Comparison of ENCODE assay signal across 31 mouse cellular contexts in genomic region chr5:115550482-115551005, GRCm38 (mm10). TPM values are rescaled to one million over a fixed set of nuclear protein-coding genes. Genes with fewer than 3 reads are reported as not detected.
A peak's percentile ranks its signal among the peaks of the same experiment; 100 is the strongest.
DNase-seq lines count a peak whose midpoint lies in the region; ATAC-seq and TF ChIP-seq lines count a peak whose summit lies in the region.
"Had no signal": no experiment of that assay in that cellular context is flagged by ENCODE, and none has a peak within 500 bp of the region (broad histone marks: within the 10 kb centered on the region; RNA-seq: fewer than 3 reads in every experiment).

No protein-coding gene starts in this region.

- no peak overlapping the region for H3K9ac ChIP-seq in midbrain, embryonic 14.5 days (replicated peaks; ENCODE audit: low read length)
- H3K9ac ChIP-seq in embryonic facial prominence, embryonic 11.5 days (replicated peaks; ENCODE audit: low read length), result no peak overlapping the region
- H3K9ac ChIP-seq: forebrain, embryonic 12.5 days; intestine, embryonic 15.5 days; liver, embryonic 13.5 days had no signal

- no peak for TF ChIP-seq CTCF in bone marrow, adult 2 months (IDR thresholded peaks at IDR 0.05; ENCODE audit: control insufficient read depth, insufficient read depth, low read length)

- TF ChIP-seq POLR2A in bone marrow, adult 2 months (IDR thresholded peaks at IDR 0.05; ENCODE audit: borderline replicate concordance, control insufficient read depth, low read depth, low read length), result 0 out of 2 replicates have a peak, but pooled peaks have one; percentile 5

- peak overlapping the region; percentile 65 for H3K27ac ChIP-seq in midbrain, embryonic 10.5 days (replicated peaks)
- no peak overlapping the region for H3K27ac ChIP-seq in midbrain, embryonic 14.5 days (replicated peaks; ENCODE audit: low read depth, low read length)
- no peak overlapping the region for H3K27ac ChIP-seq in bone marrow, adult 2 months (ENCODE audit: control insufficient read depth, insufficient read depth, low read depth, low read length, poor library complexity)
- H3K27ac ChIP-seq in embryonic facial prominence, embryonic 11.5 days (replicated peaks; ENCODE audit: low read depth, low read length), result no peak overlapping the region
- H3K27ac ChIP-seq: forebrain, embryonic 12.5 days; intestine, embryonic 15.5 days; layer of hippocampus, adult 2 months; left cerebral cortex, adult 2 months; liver, embryonic 13.5 days; neural tube, embryonic 12.5 days; stomach, postnatal 0 days had no signal

- H3K9me3 ChIP-seq in midbrain, embryonic 10.5 days (replicated peaks), result no peaks in the 10 kb centered on the region
- no peaks in the 10 kb centered on the region for H3K9me3 ChIP-seq in midbrain, embryonic 14.5 days (ENCODE audit: control insufficient read depth, low read length)
- H3K9me3 ChIP-seq in embryonic facial prominence, embryonic 11.5 days (replicated peaks; ENCODE audit: control insufficient read depth, low read length), result no peaks in the 10 kb centered on the region
- H3K9me3 ChIP-seq: forebrain, embryonic 12.5 days; intestine, embryonic 15.5 days; liver, embryonic 13.5 days; megakaryocyte, embryonic 14.5 days; neural tube, embryonic 12.5 days had no signal

- H3K4me3 ChIP-seq in midbrain, embryonic 10.5 days, result no peak overlapping the region
- H3K4me3 ChIP-seq in midbrain, embryonic 14.5 days (replicated peaks; ENCODE audit: low read depth, low read length), result no peak overlapping the region
- no peak overlapping the region for H3K4me3 ChIP-seq in bone marrow, adult 2 months (replicated peaks; ENCODE audit: control insufficient read depth, low read depth, low read length)
- H3K4me3 ChIP-seq in embryonic facial prominence, embryonic 11.5 days (ENCODE audit: low read depth, low read length), result no peak overlapping the region
- H3K4me3 ChIP-seq: erythroblast, embryonic 14.5 days; forebrain, embryonic 12.5 days; intestine, embryonic 15.5 days; layer of hippocampus, adult 2 months; left cerebral cortex, adult 2 months; liver, embryonic 13.5 days; megakaryocyte, embryonic 14.5 days; myocyte; neural tube, embryonic 12.5 days had no signal

- ATAC-seq in midbrain, embryonic 14.5 days (ENCODE audit: low FRiP score, low TSS enrichment), result no peak
- ATAC-seq in embryonic facial prominence, embryonic 11.5 days (replicated peaks; ENCODE audit: insufficient number of reproducible peaks, low FRiP score, low TSS enrichment, low read depth), result 0 out of 2 replicates have a peak, but pooled peaks have one; percentile 9
- ATAC-seq: activated CD4-positive, CD25-positive, alpha-beta regulatory T cell, adult 4 months; hindbrain, embryonic 16.5 days; intestine, embryonic 15.5 days; lung, postnatal 0 days; midbrain, embryonic 16.5 days had no signal

- 78% methylated on average over 11 of the region's 11 CpGs for WGBS in midbrain, embryonic 10.5 days
- WGBS in midbrain, embryonic 14.5 days, result 84% methylated on average over 11 of the region's 11 CpGs
- WGBS in bone marrow, adult 2 months, result 83% methylated on average over 11 of the region's 11 CpGs
- 84% methylated on average over 11 of the region's 11 CpGs for WGBS in embryonic facial prominence, embryonic 11.5 days

- H3K4me2 ChIP-seq in midbrain, embryonic 14.5 days (ENCODE audit: low read length), result no peak overlapping the region
- H3K4me2 ChIP-seq in embryonic facial prominence, embryonic 11.5 days (ENCODE audit: low read depth, low read length), result no peak overlapping the region
- H3K4me2 ChIP-seq: forebrain, embryonic 12.5 days; intestine, embryonic 15.5 days; liver, embryonic 13.5 days; neural tube, embryonic 12.5 days had no signal

- peaks cover 38% of the 10 kb centered on the region for H3K4me1 ChIP-seq in midbrain, embryonic 10.5 days
- no peaks in the 10 kb centered on the region for H3K4me1 ChIP-seq in midbrain, embryonic 14.5 days (ENCODE audit: control insufficient read depth, insufficient read depth, low read length)
- H3K4me1 ChIP-seq in bone marrow, adult 2 months (ENCODE audit: control insufficient read depth, insufficient read depth, low read length), result no peaks in the 10 kb centered on the region
- H3K4me1 ChIP-seq in embryonic facial prominence, embryonic 11.5 days (ENCODE audit: control insufficient read depth, insufficient read depth, low read length), result 0 out of 2 replicates have a peak, but pooled peaks cover 2% of the 10 kb centered on the region
- H3K4me1 ChIP-seq: intestine, embryonic 15.5 days; neural tube, embryonic 12.5 days had no signal

- H3K36me3 ChIP-seq in midbrain, embryonic 10.5 days, result peaks cover 80% of the 10 kb centered on the region
- H3K36me3 ChIP-seq in midbrain, embryonic 14.5 days (ENCODE audit: control insufficient read depth, insufficient read depth, low read length), result peaks cover 54% of the 10 kb centered on the region
- H3K36me3 ChIP-seq in embryonic facial prominence, embryonic 11.5 days (replicated peaks; ENCODE audit: control insufficient read depth, insufficient read depth, low read depth, low read length), result no peaks in the 10 kb centered on the region; the same call in 1 of the 2 replicates

- peak; percentile 91 for DNase-seq in heart, adult 11 months
- DNase-seq in heart, postnatal 4 days, result no peak
- no peak for DNase-seq in midbrain, embryonic 10.5 days (ENCODE audit: low spot score)
- DNase-seq in midbrain, embryonic 14.5 days, result no peak
- no peak for DNase-seq in embryonic facial prominence, embryonic 11.5 days (ENCODE audit: low spot score)
- DNase-seq in right cerebral cortex, postnatal 4 days, result no peak
- DNase-seq: adrenal gland, adult 2 months; B cell, adult 2 months; cerebellum, postnatal 36 days; gastrocnemius, postnatal 10 days; heart, postnatal 36 days; kidney, adult 2 months; kidney, postnatal 36 days; liver, embryonic 13.5 days; lung, adult 18-20 months; lung, postnatal 4 days; right cerebral cortex, adult 18-20 months had no signal

- H3K27me3 ChIP-seq in midbrain, embryonic 10.5 days (ENCODE audit: low read depth, poor library complexity, severe bottlenecking), result no peaks in the 10 kb centered on the region
- H3K27me3 ChIP-seq in midbrain, embryonic 14.5 days (ENCODE audit: control insufficient read depth, insufficient read depth, low read length), result no peaks in the 10 kb centered on the region
- H3K27me3 ChIP-seq in embryonic facial prominence, embryonic 11.5 days (ENCODE audit: control insufficient read depth, insufficient read depth, low read length), result no peaks in the 10 kb centered on the region
- H3K27me3 ChIP-seq: forebrain, embryonic 12.5 days; intestine, embryonic 15.5 days; liver, embryonic 13.5 days; megakaryocyte, embryonic 14.5 days; neural tube, embryonic 12.5 days had no signal

RNA-seq across cellular contexts. Expression of gene Rplp0, which starts 8.7 kb away (rescaled TPM):
- 100 to 1,000 TPM; 852 to 919 TPM for total RNA-seq in heart, postnatal 4 days (2021)
- polyA plus RNA-seq in midbrain, embryonic 10.5 days (2016; fragmentation: Nextera tagmentation; extraction: Ambion mirVana), result 1,126 and 1,338 TPM in 2 replicates
- 1,038 and 1,071 TPM in 2 replicates for polyA plus RNA-seq in midbrain, embryonic 14.5 days (2014; fragmentation: Nextera tagmentation; extraction: Ambion mirVana)
- polyA plus RNA-seq in bone marrow, adult 2 months (2011; ENCODE audit: insufficient read depth, insufficient read length, low replicate concordance, missing spikeins), result 1,167 and 1,244 TPM in 2 replicates
- polyA plus RNA-seq in embryonic facial prominence, embryonic 11.5 days (2014; fragmentation: Nextera tagmentation; extraction: Ambion mirVana), result 1,437 and 1,529 TPM in 2 replicates

RNA-seq across cellular contexts. Expression of gene Gcn1l1, which starts 14.5 kb away (rescaled TPM):
- total RNA-seq in heart, postnatal 4 days (2021), result 10 to 100 TPM; 52.7 to 56.7 TPM
- polyA plus RNA-seq in midbrain, embryonic 10.5 days (2016; fragmentation: Nextera tagmentation; extraction: Ambion mirVana), result 52.5 and 61.2 TPM in 2 replicates
- polyA plus RNA-seq in midbrain, embryonic 14.5 days (2014; fragmentation: Nextera tagmentation; extraction: Ambion mirVana), result 40.5 and 51.2 TPM in 2 replicates
- 23.3 and 38.4 TPM in 2 replicates for polyA plus RNA-seq in bone marrow, adult 2 months (2011; ENCODE audit: insufficient read depth, insufficient read length, low replicate concordance, missing spikeins)
- 29.3 and 31.4 TPM in 2 replicates for polyA plus RNA-seq in embryonic facial prominence, embryonic 11.5 days (2014; fragmentation: Nextera tagmentation; extraction: Ambion mirVana)

RNA-seq across cellular contexts. Expression of gene Pxn, which starts 44.1 kb away (rescaled TPM):
- total RNA-seq in heart, postnatal 4 days (2021), result 10 to 100 TPM; 62.9 to 66.0 TPM
- 27.9 and 28.9 TPM in 2 replicates for polyA plus RNA-seq in midbrain, embryonic 10.5 days (2016; fragmentation: Nextera tagmentation; extraction: Ambion mirVana)
- 10.9 and 11.3 TPM in 2 replicates for polyA plus RNA-seq in midbrain, embryonic 14.5 days (2014; fragmentation: Nextera tagmentation; extraction: Ambion mirVana)
- polyA plus RNA-seq in bone marrow, adult 2 months (2011; ENCODE audit: insufficient read depth, insufficient read length, low replicate concordance, missing spikeins), result 32.5 and 71.6 TPM in 2 replicates
- 12.9 and 13.8 TPM in 2 replicates for polyA plus RNA-seq in embryonic facial prominence, embryonic 11.5 days (2014; fragmentation: Nextera tagmentation; extraction: Ambion mirVana)
